Mouse (Mus musculus): ENCODE results near the gene Med12l. TPM values are rescaled to one million over a fixed set of nuclear protein-coding genes. Genes with fewer than 3 reads are reported as not detected.
A peak's percentile ranks its signal among the peaks of the same experiment; 100 is the strongest.

Gene Med12l
- polyA plus RNA-seq, 1 experiment from 2014 or later: 3.3 TPM

GRCm38 (mm10) chr3:59270811-59271210, 265.2 kb downstream of the Med12l start:
- Histone ChIP-seq H3K9ac (ENCODE audit: low read length) (no peak overlapping the region), H3K36me3 (ENCODE audit: control insufficient read depth, insufficient read depth, low read length) (no peaks in the 10 kb centered on the region)
- 82% methylated on average over 6 of the region's 6 CpGs for WGBS

GRCm38 (mm10) chr3:59277502-59278253, 272.1 kb downstream of the Med12l start:
- no peaks in the 10 kb centered on the region for H3K9me3 ChIP-seq (ENCODE audit: control insufficient read depth, low read length)
- 9% methylated on average over 3 of the region's 3 CpGs for WGBS
- no peak overlapping the region for H3K4me2 ChIP-seq
- H3K36me3 ChIP-seq (ENCODE audit: control insufficient read depth, insufficient read depth, low read length): no peaks in the 10 kb centered on the region
- no peak for DNase-seq (ENCODE audit: low spot score, missing footprints)
- H3K27ac ChIP-seq (ENCODE audit: low read depth, low read length): no peak overlapping the region
- ATAC-seq (ENCODE audit: low FRiP score): peak; percentile 90
- H3K4me3 ChIP-seq (ENCODE audit: low read depth, low read length): no peak overlapping the region
- H3K4me1 ChIP-seq (ENCODE audit: control insufficient read depth, insufficient read depth, low read length): peaks cover 5% of the 10 kb centered on the region
- no peak overlapping the region for H3K9ac ChIP-seq (ENCODE audit: low read length)
- H3K27me3 ChIP-seq (ENCODE audit: control insufficient read depth, insufficient read depth, low read length): no peaks in the 10 kb centered on the region

More at GRCm38 (mm10) chr3:59270811-59271210, 265.2 kb downstream of the Med12l start:
- no peaks in the 10 kb centered on the region for H3K27me3 ChIP-seq (ENCODE audit: control insufficient read depth, insufficient read depth, low read length)
- H3K9me3 ChIP-seq (ENCODE audit: control insufficient read depth, low read length): no peaks in the 10 kb centered on the region
- no peak overlapping the region for H3K27ac ChIP-seq (ENCODE audit: low read depth, low read length)
- ATAC-seq (ENCODE audit: low FRiP score) (no peak), DNase-seq (ENCODE audit: low spot score, missing footprints) (peak; percentile 26)
- H3K4me2 ChIP-seq: no peak overlapping the region
- H3K4me3 ChIP-seq (ENCODE audit: low read depth, low read length): no peak overlapping the region
- no peaks in the 10 kb centered on the region for H3K4me1 ChIP-seq (ENCODE audit: control insufficient read depth, insufficient read depth, low read length)

- Histone ChIP-seq H3K36me3 (ENCODE audit: control insufficient read depth, insufficient read depth, low read length) (no peaks in the 10 kb centered on the region), H3K4me2 (no peak overlapping the region), H3K4me3 (ENCODE audit: low read depth, low read length) (no peak overlapping the region), H3K9ac (ENCODE audit: low read length) (no peak overlapping the region), H3K27ac (ENCODE audit: low read depth, low read length) (no peak overlapping the region), H3K27me3 (ENCODE audit: control insufficient read depth, insufficient read depth, low read length) (no peaks in the 10 kb centered on the region), H3K4me1 (ENCODE audit: control insufficient read depth, insufficient read depth, low read length) (peaks cover 5% of the 10 kb centered on the region), H3K9me3 (ENCODE audit: control insufficient read depth, low read length) (no peaks in the 10 kb centered on the region)
- WGBS: 69% methylated on average over 3 of the region's 3 CpGs
- peak; percentile 81 for DNase-seq (ENCODE audit: low spot score, missing footprints)
- ATAC-seq (ENCODE audit: low FRiP score): peak; percentile 70
These were observed 272.6 kb downstream of the Med12l start for GRCm38 (mm10) chr3:59278254-59278533.

GRCm38 (mm10) chr3:59278620-59279019, 273.0 kb downstream of the Med12l start:
- H3K9me3 ChIP-seq (ENCODE audit: control insufficient read depth, low read length): no peaks in the 10 kb centered on the region
- H3K4me2 ChIP-seq: no peak overlapping the region
- no peaks in the 10 kb centered on the region for H3K36me3 ChIP-seq (ENCODE audit: control insufficient read depth, insufficient read depth, low read length)
- no peak overlapping the region for H3K9ac ChIP-seq (ENCODE audit: low read length)
- DNase-seq (ENCODE audit: low spot score, missing footprints) (no peak), ATAC-seq (ENCODE audit: low FRiP score) (no peak)
- no peak overlapping the region for H3K27ac ChIP-seq (ENCODE audit: low read depth, low read length)
- H3K27me3 ChIP-seq (ENCODE audit: control insufficient read depth, insufficient read depth, low read length): no peaks in the 10 kb centered on the region
- H3K4me3 ChIP-seq (ENCODE audit: low read depth, low read length): no peak overlapping the region
- H3K4me1 ChIP-seq (ENCODE audit: control insufficient read depth, insufficient read depth, low read length): peaks cover 5% of the 10 kb centered on the region

GRCm38 (mm10) chr3:59290551-59290950, 284.9 kb downstream of the Med12l start:
- H3K9me3 ChIP-seq (ENCODE audit: control insufficient read depth, low read length): no peaks in the 10 kb centered on the region

GRCm38 (mm10) chr3:59293437-59294199, 288.0 kb downstream of the Med12l start:
- H3K4me2 ChIP-seq: no peak overlapping the region
- no peak overlapping the region for H3K27ac ChIP-seq (ENCODE audit: low read depth, low read length)
- no peaks in the 10 kb centered on the region for H3K4me1 ChIP-seq (ENCODE audit: control insufficient read depth, insufficient read depth, low read length)
- H3K36me3 ChIP-seq (ENCODE audit: control insufficient read depth, insufficient read depth, low read length): no peaks in the 10 kb centered on the region
- H3K27me3 ChIP-seq (ENCODE audit: control insufficient read depth, insufficient read depth, low read length): no peaks in the 10 kb centered on the region
- ATAC-seq (ENCODE audit: low FRiP score): no peak
- DNase-seq (ENCODE audit: low spot score, missing footprints): no peak
- 87% methylated on average over 5 of the region's 5 CpGs for WGBS
- H3K9me3 ChIP-seq (ENCODE audit: control insufficient read depth, low read length): no peaks in the 10 kb centered on the region
- no peak overlapping the region for H3K4me3 ChIP-seq (ENCODE audit: low read depth, low read length)
- no peak overlapping the region for H3K9ac ChIP-seq (ENCODE audit: low read length)

More at GRCm38 (mm10) chr3:59290551-59290950, 284.9 kb downstream of the Med12l start:
- Histone ChIP-seq H3K9ac (ENCODE audit: low read length) (no peak overlapping the region), H3K4me1 (ENCODE audit: control insufficient read depth, insufficient read depth, low read length) (no peaks in the 10 kb centered on the region), H3K27ac (ENCODE audit: low read depth, low read length) (no peak overlapping the region), H3K4me2 (no peak overlapping the region), H3K27me3 (ENCODE audit: control insufficient read depth, insufficient read depth, low read length) (no peaks in the 10 kb centered on the region), H3K4me3 (ENCODE audit: low read depth, low read length) (no peak overlapping the region), H3K36me3 (ENCODE audit: control insufficient read depth, insufficient read depth, low read length) (no peaks in the 10 kb centered on the region)
- ATAC-seq (ENCODE audit: low FRiP score) (no peak), DNase-seq (ENCODE audit: low spot score, missing footprints) (no peak)
- WGBS: 74% methylated on average over 2 of the region's 2 CpGs

- no peak for ATAC-seq (ENCODE audit: low FRiP score)
- Histone ChIP-seq H3K4me1 (ENCODE audit: control insufficient read depth, insufficient read depth, low read length) (no peaks in the 10 kb centered on the region), H3K36me3 (ENCODE audit: control insufficient read depth, insufficient read depth, low read length) (no peaks in the 10 kb centered on the region), H3K27ac (ENCODE audit: low read depth, low read length) (no peak overlapping the region), H3K4me3 (ENCODE audit: low read depth, low read length) (no peak overlapping the region), H3K4me2 (no peak overlapping the region), H3K27me3 (ENCODE audit: control insufficient read depth, insufficient read depth, low read length) (no peaks in the 10 kb centered on the region), H3K9me3 (ENCODE audit: control insufficient read depth, low read length) (no peaks in the 10 kb centered on the region), H3K9ac (ENCODE audit: low read length) (no peak overlapping the region)
- DNase-seq (ENCODE audit: low spot score, missing footprints): no peak
- WGBS: 92% methylated on average over 16 of the region's 16 CpGs
These were observed 290.3 kb downstream of the Med12l start for GRCm38 (mm10) chr3:59295699-59296562.

- Histone ChIP-seq H3K4me3 (ENCODE audit: low read depth, low read length) (no peak overlapping the region), H3K4me2 (no peak overlapping the region), H3K9me3 (ENCODE audit: control insufficient read depth, low read length) (no peaks in the 10 kb centered on the region), H3K36me3 (ENCODE audit: control insufficient read depth, insufficient read depth, low read length) (no peaks in the 10 kb centered on the region), H3K27ac (ENCODE audit: low read depth, low read length) (no peak overlapping the region), H3K27me3 (ENCODE audit: control insufficient read depth, insufficient read depth, low read length) (no peaks in the 10 kb centered on the region), H3K4me1 (ENCODE audit: control insufficient read depth, insufficient read depth, low read length) (no peaks in the 10 kb centered on the region), H3K9ac (ENCODE audit: low read length) (no peak overlapping the region)
- DNase-seq (ENCODE audit: low spot score, missing footprints) (no peak), ATAC-seq (ENCODE audit: low FRiP score) (no peak)
- WGBS: 94% methylated on average over 5 of the region's 5 CpGs
These were observed 291.0 kb downstream of the Med12l start for GRCm38 (mm10) chr3:59296563-59297130.

All from midbrain, embryonic 11.5 days (tissue).